Mouse (Mus musculus) hematopoietic multipotent progenitor cell, adult 10-12 weeks (in vitro differentiated cells): ENCODE data around the gene Rdh16f1. TPM values are rescaled to one million over a fixed set of nuclear protein-coding genes. Genes with fewer than 3 reads are reported as not detected.

Source experiments
- polyA plus RNA-seq: library from polyadenylated mRNA; stranded (reverse); fragments of >175 nt; gene quantifications from 2 replicates; pipeline ENCODE4 v1.2.3, GENCODE M21; 2012; ENCODE audit warnings: low replicate concordance

Rdh16f1 gene
- polyA plus RNA-seq: 0.10 and 0.20 TPM in 2 replicates

GRCm38 (mm10) chr10:127759181-127760110, at the start of gene Rdh16f1, which contains the start of gene Rdh1:
Rdh16f1 (plus strand) TSS chr10:127759787.
Rdh1 (plus strand) TSS chr10:127759721.

GRCm38 (mm10) chr10:127724178-127724577, 35.4 kb upstream of the Rdh16f1 start, which contains the start of gene Tac2:
Tac2 (plus strand) TSS chr10:127724478.

GRCm38 (mm10) chr10:127739083-127739660, 20.4 kb upstream of the Rdh16f1 start, which contains the start of gene Zbtb39:
Zbtb39 (plus strand) TSS chr10:127739538.

GRCm38 (mm10) chr10:127751548-127751947, 8.0 kb upstream of the Rdh16f1 start, which contains the start of gene Gpr182:
Gpr182 (minus strand) TSS chr10:127751732.

GRCm38 (mm10) chr10:127776011-127776410, 16.4 kb downstream of the Rdh16f1 start, which contains the start of gene Rdh9:
Rdh9 (plus strand) TSS chr10:127776386.

GRCm38 (mm10) chr10:127800891-127801290, 41.3 kb downstream of the Rdh16f1 start, which contains the start of gene Rdh16:
Rdh16 (plus strand) TSS chr10:127801152.

Other genes starting within 250 kb of the Rdh16f1 start
- 0.44 and 1.5 TPM in 2 replicates for gene Ndufa4l2, start 244.8 kb upstream of the Rdh16f1 start, polyA plus RNA-seq
- gene Shmt2, start 237.3 kb upstream of the Rdh16f1 start, polyA plus RNA-seq: 94.2 and 147 TPM in 2 replicates
- 0.07 TPM in 1 of 2 replicates, not detected in the other for gene Nxph4, start 225.2 kb upstream of the Rdh16f1 start, polyA plus RNA-seq
- 275 and 343 TPM in 2 replicates for gene Lrp1, start 138.6 kb upstream of the Rdh16f1 start, polyA plus RNA-seq
- gene Stat6, start 116.8 kb upstream of the Rdh16f1 start, polyA plus RNA-seq: 45.8 and 162 TPM in 2 replicates
- 1.4 and 2.3 TPM in 2 replicates for gene Nemp1, start 92.9 kb upstream of the Rdh16f1 start, polyA plus RNA-seq
- gene Nab2, start 91.2 kb upstream of the Rdh16f1 start, polyA plus RNA-seq: 35.7 and 62.7 TPM in 2 replicates
- gene Myo1a, start 54.6 kb upstream of the Rdh16f1 start, polyA plus RNA-seq: 0.06 TPM in 1 of 2 replicates, not detected in the other
- gene Tac2, start 35.3 kb upstream of the Rdh16f1 start, polyA plus RNA-seq: 0.58 and 3.1 TPM in 2 replicates
- gene Zbtb39, start 20.2 kb upstream of the Rdh16f1 start, polyA plus RNA-seq: 3.1 and 3.6 TPM in 2 replicates
- gene Gpr182, start 8.1 kb upstream of the Rdh16f1 start, polyA plus RNA-seq: 0.07 and 3.4 TPM in 2 replicates
- 0.08 and 0.13 TPM in 2 replicates for gene Rdh1, start 66 bp upstream of the Rdh16f1 start, polyA plus RNA-seq
- gene Rdh9, start 16.6 kb downstream of the Rdh16f1 start, polyA plus RNA-seq: 0.17 TPM in 1 of 2 replicates, not detected in the other
- not detected in 2 replicates for gene Rdh16, start 41.4 kb downstream of the Rdh16f1 start, polyA plus RNA-seq
- not detected in 2 replicates for gene Rdh19, start 90.1 kb downstream of the Rdh16f1 start, polyA plus RNA-seq
- gene Rdh16f2, start 106.7 kb downstream of the Rdh16f1 start, polyA plus RNA-seq: not detected in 2 replicates
- not detected in 2 replicates for gene Rdh7, start 129.0 kb downstream of the Rdh16f1 start, polyA plus RNA-seq
- not detected in 2 replicates for gene Sdr9c7, start 138.7 kb downstream of the Rdh16f1 start, polyA plus RNA-seq
- gene Hsd17b6, start 247.8 kb downstream of the Rdh16f1 start, polyA plus RNA-seq: not detected in 2 replicates